Mouse (Mus musculus): ENCODE results near the gene Trpm8. TPM values are rescaled to one million over a fixed set of nuclear protein-coding genes. Genes with fewer than 3 reads are reported as not detected.
A peak's percentile ranks its signal among the peaks of the same experiment; 100 is the strongest.

Trpm8 gene
- polyA plus RNA-seq, 1 experiment from 2014 or later, result not detected

GRCm38 (mm10) chr1:88320821-88321395 lies 43.4 kb downstream of the Trpm8 start:
- ATAC-seq (replicated peaks; ENCODE audit: low FRiP score, low read depth) (no peak), DNase-seq (ENCODE audit: low spot score) (no peak)
- Histone ChIP-seq H3K27ac (no peak overlapping the region), H3K4me1 (replicated peaks; ENCODE audit: insufficient read depth, low read length) (no peaks in the 10 kb centered on the region), H3K4me3 (replicated peaks; ENCODE audit: low read depth, low read length) (no peak overlapping the region), H3K9me3 (replicated peaks; ENCODE audit: low read length) (no peaks in the 10 kb centered on the region), H3K36me3 (ENCODE audit: insufficient read depth, low read length) (no peaks in the 10 kb centered on the region), H3K4me2 (ENCODE audit: low read length) (no peak overlapping the region), H3K27me3 (ENCODE audit: insufficient read depth, low read length) (no peaks in the 10 kb centered on the region), H3K9ac (ENCODE audit: low read depth, low read length) (no peak overlapping the region)
- 77% methylated on average over 7 of the region's 7 CpGs for WGBS
- TF ChIP-seq CTCF (IDR thresholded peaks at IDR 0.05; ENCODE audit: low read depth), result no peak

GRCm38 (mm10) chr1:88322146-88322545 lies 44.7 kb downstream of the Trpm8 start:
- ATAC-seq (replicated peaks; ENCODE audit: low FRiP score, low read depth) (no peak), DNase-seq (ENCODE audit: low spot score) (no peak)
- no peaks in the 10 kb centered on the region for H3K27me3 ChIP-seq (ENCODE audit: insufficient read depth, low read length)
- no peak overlapping the region for H3K4me2 ChIP-seq (ENCODE audit: low read length)
- H3K27ac ChIP-seq, result no peak overlapping the region
- no peak for TF ChIP-seq CTCF (IDR thresholded peaks at IDR 0.05; ENCODE audit: low read depth)
- H3K4me3 ChIP-seq (replicated peaks; ENCODE audit: low read depth, low read length), result no peak overlapping the region
- H3K36me3 ChIP-seq (ENCODE audit: insufficient read depth, low read length), result no peaks in the 10 kb centered on the region
- no peaks in the 10 kb centered on the region for H3K4me1 ChIP-seq (replicated peaks; ENCODE audit: insufficient read depth, low read length)
- no peaks in the 10 kb centered on the region for H3K9me3 ChIP-seq (replicated peaks; ENCODE audit: low read length)
- no peak overlapping the region for H3K9ac ChIP-seq (ENCODE audit: low read depth, low read length)

GRCm38 (mm10) chr1:88323101-88323500 lies 45.6 kb downstream of the Trpm8 start:
- H3K27me3 ChIP-seq (ENCODE audit: insufficient read depth, low read length), result no peaks in the 10 kb centered on the region
- no peak overlapping the region for H3K27ac ChIP-seq
- TF ChIP-seq CTCF (IDR thresholded peaks at IDR 0.05; ENCODE audit: low read depth), result no peak
- WGBS, result 81% methylated on average over 3 of the region's 3 CpGs
- H3K9ac ChIP-seq (ENCODE audit: low read depth, low read length), result no peak overlapping the region
- H3K36me3 ChIP-seq (ENCODE audit: insufficient read depth, low read length), result no peaks in the 10 kb centered on the region
- H3K4me1 ChIP-seq (replicated peaks; ENCODE audit: insufficient read depth, low read length), result no peaks in the 10 kb centered on the region
- no peaks in the 10 kb centered on the region for H3K9me3 ChIP-seq (replicated peaks; ENCODE audit: low read length)
- DNase-seq (ENCODE audit: low spot score) (no peak), ATAC-seq (replicated peaks; ENCODE audit: low FRiP score, low read depth) (no peak)
- no peak overlapping the region for H3K4me2 ChIP-seq (ENCODE audit: low read length)
- H3K4me3 ChIP-seq (replicated peaks; ENCODE audit: low read depth, low read length), result no peak overlapping the region

GRCm38 (mm10) chr1:88339481-88339880 lies 62.0 kb downstream of the Trpm8 start:
- 83% methylated on average over 9 of the region's 9 CpGs for WGBS
- ATAC-seq (replicated peaks; ENCODE audit: low FRiP score, low read depth) (no peak), DNase-seq (ENCODE audit: low spot score) (no peak)
- no peak overlapping the region for H3K4me3 ChIP-seq (replicated peaks; ENCODE audit: low read depth, low read length)
- no peak overlapping the region for H3K4me2 ChIP-seq (ENCODE audit: low read length)
- no peak overlapping the region for H3K27ac ChIP-seq
- no peak overlapping the region for H3K9ac ChIP-seq (ENCODE audit: low read depth, low read length)
- no peaks in the 10 kb centered on the region for H3K4me1 ChIP-seq (replicated peaks; ENCODE audit: insufficient read depth, low read length)
- no peak for TF ChIP-seq CTCF (IDR thresholded peaks at IDR 0.05; ENCODE audit: low read depth)
- no peaks in the 10 kb centered on the region for H3K27me3 ChIP-seq (ENCODE audit: insufficient read depth, low read length)
- H3K36me3 ChIP-seq (ENCODE audit: insufficient read depth, low read length), result no peaks in the 10 kb centered on the region
- H3K9me3 ChIP-seq (replicated peaks; ENCODE audit: low read length), result no peaks in the 10 kb centered on the region

GRCm38 (mm10) chr1:88342615-88343014 lies 65.2 kb downstream of the Trpm8 start:
- no peak overlapping the region for H3K4me3 ChIP-seq (replicated peaks; ENCODE audit: low read depth, low read length)
- 86% methylated on average over 3 of the region's 3 CpGs for WGBS
- H3K9me3 ChIP-seq (replicated peaks; ENCODE audit: low read length), result no peaks in the 10 kb centered on the region
- DNase-seq (ENCODE audit: low spot score), result no peak
- H3K4me1 ChIP-seq (replicated peaks; ENCODE audit: insufficient read depth, low read length), result no peaks in the 10 kb centered on the region
- H3K4me2 ChIP-seq (ENCODE audit: low read length), result no peak overlapping the region
- no peaks in the 10 kb centered on the region for H3K27me3 ChIP-seq (ENCODE audit: insufficient read depth, low read length)
- H3K36me3 ChIP-seq (ENCODE audit: insufficient read depth, low read length), result no peaks in the 10 kb centered on the region
- H3K9ac ChIP-seq (ENCODE audit: low read depth, low read length), result no peak overlapping the region
- H3K27ac ChIP-seq, result no peak overlapping the region
- TF ChIP-seq CTCF (IDR thresholded peaks at IDR 0.05; ENCODE audit: low read depth), result no peak
- ATAC-seq (replicated peaks; ENCODE audit: low FRiP score, low read depth), result no peak

GRCm38 (mm10) chr1:88345580-88345979 lies 68.1 kb downstream of the Trpm8 start:
- DNase-seq (ENCODE audit: low spot score) (peak; percentile 7), ATAC-seq (replicated peaks; ENCODE audit: low FRiP score, low read depth) (no peak)
- no peak for TF ChIP-seq CTCF (IDR thresholded peaks at IDR 0.05; ENCODE audit: low read depth)
- Histone ChIP-seq H3K4me2 (ENCODE audit: low read length) (no peak overlapping the region), H3K27ac (no peak overlapping the region), H3K4me1 (replicated peaks; ENCODE audit: insufficient read depth, low read length) (no peaks in the 10 kb centered on the region), H3K36me3 (ENCODE audit: insufficient read depth, low read length) (no peaks in the 10 kb centered on the region), H3K4me3 (replicated peaks; ENCODE audit: low read depth, low read length) (no peak overlapping the region), H3K9ac (ENCODE audit: low read depth, low read length) (no peak overlapping the region), H3K9me3 (replicated peaks; ENCODE audit: low read length) (no peaks in the 10 kb centered on the region), H3K27me3 (ENCODE audit: insufficient read depth, low read length) (no peaks in the 10 kb centered on the region)
- 21% methylated on average over 3 of the region's 3 CpGs for WGBS

- Histone ChIP-seq H3K4me1 (replicated peaks; ENCODE audit: insufficient read depth, low read length) (no peaks in the 10 kb centered on the region), H3K9me3 (replicated peaks; ENCODE audit: low read length) (no peaks in the 10 kb centered on the region), H3K9ac (ENCODE audit: low read depth, low read length) (no peak overlapping the region), H3K36me3 (ENCODE audit: insufficient read depth, low read length) (no peaks in the 10 kb centered on the region), H3K27me3 (ENCODE audit: insufficient read depth, low read length) (no peaks in the 10 kb centered on the region), H3K4me3 (replicated peaks; ENCODE audit: low read depth, low read length) (no peak overlapping the region), H3K4me2 (ENCODE audit: low read length) (no peak overlapping the region), H3K27ac (no peak overlapping the region)
- ATAC-seq (replicated peaks; ENCODE audit: low FRiP score, low read depth) (no peak), DNase-seq (ENCODE audit: low spot score) (no peak)
- TF ChIP-seq CTCF (IDR thresholded peaks at IDR 0.05; ENCODE audit: low read depth), result no peak
- WGBS, result 93% methylated on average over 5 of the region's 5 CpGs
Observed at GRCm38 (mm10) chr1:88348496-88349005, 71.1 kb downstream of the Trpm8 start.

Data from kidney, postnatal 0 days (tissue).